Mouse (Mus musculus): Measurements from ENCODE around the gene Map3k14. TPM values are rescaled to one million over a fixed set of nuclear protein-coding genes. Genes with fewer than 3 reads are reported as not detected.

Gene Map3k14
- polyA plus RNA-seq (2012; rRNA removed), result 6.1 and 7.1 TPM in 2 replicates

DNA sequence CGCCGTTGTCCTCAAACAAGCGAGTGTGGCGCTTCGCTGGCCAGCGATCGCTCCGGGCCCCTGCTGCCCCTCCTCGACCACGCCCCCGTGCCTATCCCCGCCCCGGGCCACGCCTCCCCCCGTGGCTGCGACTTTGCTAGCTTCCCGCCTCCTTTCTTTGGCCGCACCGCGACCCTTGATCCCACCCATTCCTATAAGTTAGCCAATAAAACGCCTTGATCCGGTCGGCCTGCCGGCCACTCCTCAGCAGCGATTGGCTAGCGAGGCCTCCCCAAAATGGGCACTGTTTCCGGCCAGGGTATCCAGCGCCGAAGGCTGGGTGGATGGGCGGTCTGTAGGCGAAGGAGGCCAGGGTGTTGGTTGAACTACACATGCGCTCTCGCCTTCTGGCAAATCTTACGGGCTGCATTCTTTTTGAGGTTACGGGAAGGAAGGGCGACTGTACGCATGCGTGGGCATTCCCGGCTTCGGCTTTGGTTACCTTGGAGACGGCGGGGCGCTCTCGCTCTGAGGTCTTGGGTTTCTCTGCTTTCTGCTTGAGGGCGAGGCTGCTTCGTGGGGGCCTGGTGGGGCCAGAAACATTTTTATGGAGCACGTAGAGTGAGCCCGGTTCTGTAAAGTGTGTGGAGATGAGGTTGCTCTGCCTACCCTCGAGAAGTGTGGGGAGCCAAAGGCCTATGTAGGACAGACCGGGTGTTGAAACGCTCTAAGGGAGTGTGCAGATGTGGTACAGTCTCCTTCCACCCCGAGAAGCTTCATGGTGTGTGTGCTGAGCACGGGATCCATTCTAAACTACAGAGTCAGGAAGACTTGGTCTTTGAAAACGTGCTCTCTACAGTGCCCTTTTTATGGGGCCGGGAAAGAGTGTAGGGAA lies at the start of gene Map3k14:
TSS of gene Map3k14 (minus strand) at position 127 of the 874 bp plus-strand sequence.

DNA sequence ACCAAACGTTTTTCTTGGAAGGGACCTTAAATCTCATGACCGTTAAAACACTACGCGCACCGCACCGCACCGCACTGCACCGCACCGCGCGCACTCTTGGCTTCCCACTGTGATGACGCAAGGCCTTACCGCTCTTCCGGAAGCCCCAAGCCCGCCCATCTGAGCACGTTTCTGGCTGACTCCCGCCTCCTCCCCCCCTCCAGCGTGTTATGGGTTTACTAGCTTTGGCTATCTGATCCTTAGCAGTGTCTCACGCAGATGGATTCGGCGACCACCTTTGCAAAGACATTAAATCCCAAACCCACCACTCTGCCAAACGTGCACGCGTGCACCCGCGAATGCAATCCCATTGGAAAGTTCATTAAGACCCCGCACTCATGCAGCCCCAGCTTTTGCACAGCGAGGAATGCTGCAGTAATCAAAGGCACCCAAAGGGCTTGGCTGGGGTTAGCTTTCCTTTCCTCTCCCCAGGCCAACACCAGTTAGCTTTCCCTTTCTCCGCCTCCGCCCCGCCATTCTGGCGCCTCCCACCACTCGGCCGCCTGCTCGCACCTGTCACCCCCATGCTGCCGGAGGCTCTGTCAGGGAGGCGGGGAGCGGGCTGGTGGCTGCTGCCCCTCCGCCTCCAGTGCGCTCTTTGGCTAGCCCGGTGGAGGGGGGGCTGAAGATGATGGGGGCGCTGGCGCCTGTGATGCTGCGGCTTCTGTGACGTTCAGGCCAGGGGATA lies 49.3 kb downstream of the Map3k14 start, which contains the start of gene Spata32:
TSS of gene Spata32 (minus strand) at position 643 of the 727 bp plus-strand sequence.

DNA sequence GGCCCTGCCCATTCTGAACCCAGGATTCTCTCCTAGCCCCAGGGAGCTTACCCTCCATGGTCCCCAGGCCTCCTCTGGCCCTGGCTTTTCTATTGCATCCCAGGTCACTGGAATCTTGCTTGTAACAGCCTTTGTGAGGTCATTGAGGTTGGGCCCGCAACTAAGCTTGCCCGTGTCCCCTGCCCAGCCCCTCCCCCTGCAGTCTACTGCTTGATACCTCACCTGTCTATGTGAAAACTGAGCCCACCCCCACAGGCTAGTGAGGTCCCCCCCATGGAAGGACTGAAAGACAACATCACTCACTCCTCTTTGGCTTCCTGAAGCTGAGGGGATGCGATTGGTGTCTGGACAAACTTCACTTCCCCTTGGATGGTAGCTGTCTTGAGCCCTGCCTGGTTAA lies 58.8 kb downstream of the Map3k14 start, which contains the start of gene 1700023F06Rik:
TSS of gene 1700023F06Rik (minus strand) at position 101 of the 400 bp plus-strand sequence.

DNA sequence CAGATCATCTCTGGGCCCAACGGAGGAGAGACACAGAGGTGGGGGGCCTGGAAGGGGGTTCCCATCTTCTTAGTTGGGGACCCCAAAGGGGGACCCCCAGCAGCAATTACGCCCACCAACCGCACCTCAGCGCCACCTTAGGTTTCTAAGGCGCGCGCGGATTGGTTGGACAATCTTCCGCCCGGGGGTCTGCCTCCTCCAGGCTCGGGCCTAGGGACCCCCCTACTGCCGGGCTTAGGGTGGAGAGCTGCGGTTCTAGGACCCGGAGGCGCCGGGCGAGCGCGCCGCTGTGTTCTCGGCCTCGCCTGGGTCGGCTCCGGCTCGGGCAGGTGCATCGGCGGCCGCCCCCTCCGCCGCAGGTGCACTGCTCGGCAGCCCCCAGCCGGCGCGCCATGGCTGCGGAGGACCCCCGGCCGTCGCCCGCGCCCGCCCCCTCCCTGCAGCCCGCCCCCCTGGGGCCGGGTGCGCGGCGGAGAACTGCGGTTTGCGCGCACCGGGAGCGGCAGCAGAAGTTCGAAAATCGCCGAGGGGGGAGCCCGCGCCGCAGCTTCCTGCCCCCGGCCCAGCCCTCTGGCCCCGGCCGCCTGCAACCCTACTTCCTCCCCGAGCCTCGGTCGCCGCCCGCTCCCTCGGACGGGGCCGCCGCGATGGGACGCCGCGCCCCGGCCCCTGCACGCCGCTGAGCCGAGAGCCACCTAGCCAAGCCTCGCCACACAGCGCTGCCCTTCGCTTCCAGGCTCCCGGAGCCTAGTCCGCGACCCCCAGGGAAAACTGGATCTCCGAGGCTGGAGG lies 96.6 kb downstream of the Map3k14 start, which contains the start of gene Fmnl1:
TSS of gene Fmnl1 (plus strand) at position 614 of the 792 bp plus-strand sequence.

Other genes with a start within 250 kb of the Map3k14 start
- gene Nmt1, start 239.3 kb downstream of the Map3k14 start, polyA plus RNA-seq (2012; rRNA removed), result 35.1 and 36.0 TPM in 2 replicates
- gene Dcakd, start 239.1 kb downstream of the Map3k14 start, polyA plus RNA-seq (2012; rRNA removed), result 202 and 211 TPM in 2 replicates
- 2.6 and 3.8 TPM in 2 replicates for gene Plcd3, start 165.8 kb downstream of the Map3k14 start, polyA plus RNA-seq (2012; rRNA removed)
- gene Acbd4, start 165.8 kb downstream of the Map3k14 start, polyA plus RNA-seq (2012; rRNA removed), result 8.2 and 8.7 TPM in 2 replicates
- 17.3 and 19.5 TPM in 2 replicates for gene Hexim1, start 151.2 kb downstream of the Map3k14 start, polyA plus RNA-seq (2012; rRNA removed)
- 11.7 and 14.4 TPM in 2 replicates for gene Hexim2, start 135.0 kb downstream of the Map3k14 start, polyA plus RNA-seq (2012; rRNA removed)
- gene Fmnl1, start 96.4 kb downstream of the Map3k14 start, polyA plus RNA-seq (2012; rRNA removed), result 14.6 and 18.3 TPM in 2 replicates
- 1.2 and 1.7 TPM in 2 replicates for gene 1700023F06Rik, start 58.9 kb downstream of the Map3k14 start, polyA plus RNA-seq (2012; rRNA removed)
- gene Spata32, start 49.0 kb downstream of the Map3k14 start, polyA plus RNA-seq (2012; rRNA removed), result 0.45 and 0.64 TPM in 2 replicates
- gene Arhgap27, start 96.2 kb upstream of the Map3k14 start, polyA plus RNA-seq (2012; rRNA removed), result 6.7 and 7.9 TPM in 2 replicates
- 13.9 and 14.4 TPM in 2 replicates for gene Plekhm1, start 145.2 kb upstream of the Map3k14 start, polyA plus RNA-seq (2012; rRNA removed)
- gene Lrrc37a, start 237.1 kb upstream of the Map3k14 start, polyA plus RNA-seq (2012; rRNA removed), result not detected in 2 replicates